Mouse (Mus musculus) cerebellum, adult 2 months (tissue): ENCODE measurements at regions not wholly inside any gene's neighbourhood (a gene's known extent, or its start where the extent isn't known, plus 50 kb on each side); places are given as distances from the start of the nearest gene placed in this dataset.

ENCODE experiments used
- CTCF ChIP-seq: fragments of 200-500 bp; IDR thresholded peaks from 2 replicates; pipeline ENCODE4 v1.5.1; 2011; ENCODE audit warnings: low read depth, mild to moderate bottlenecking, control low read depth, low read length, moderate library complexity, borderline replicate concordance; ENCODE audit not compliant: insufficient read depth
- POLR2A ChIP-seq: fragments of 200-500 bp; IDR thresholded peaks from 2 replicates; pipeline ENCODE4 v1.6.1; 2011; ENCODE audit warnings: low read length, control low read depth, borderline replicate concordance; ENCODE audit not compliant: insufficient read depth

DNA sequence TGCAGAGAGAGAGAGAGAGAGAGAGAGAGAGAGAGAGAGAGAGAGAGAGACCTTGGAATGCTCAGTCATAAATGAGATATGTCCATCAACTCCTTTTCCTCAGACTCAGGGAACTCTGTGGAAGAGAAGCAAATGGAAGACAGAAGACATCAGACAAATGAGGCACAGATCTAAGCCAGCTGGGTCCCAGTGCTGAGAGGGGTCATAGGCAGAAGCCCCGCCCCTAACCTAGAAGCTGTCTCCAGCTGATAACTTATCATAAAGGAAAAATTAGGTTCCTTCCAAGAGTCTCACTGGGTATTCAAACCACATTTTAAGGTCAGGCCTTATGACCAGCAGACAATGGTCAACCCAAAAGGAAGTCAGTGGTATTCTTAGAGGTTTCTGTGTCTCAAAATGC, 106.1 kb upstream of the Selenok start:
- TF ChIP-seq CTCF (no peak), POLR2A (no peak)
